Mouse (Mus musculus): ENCODE data around the gene Eif3k.

Eif3k gene

DNA sequence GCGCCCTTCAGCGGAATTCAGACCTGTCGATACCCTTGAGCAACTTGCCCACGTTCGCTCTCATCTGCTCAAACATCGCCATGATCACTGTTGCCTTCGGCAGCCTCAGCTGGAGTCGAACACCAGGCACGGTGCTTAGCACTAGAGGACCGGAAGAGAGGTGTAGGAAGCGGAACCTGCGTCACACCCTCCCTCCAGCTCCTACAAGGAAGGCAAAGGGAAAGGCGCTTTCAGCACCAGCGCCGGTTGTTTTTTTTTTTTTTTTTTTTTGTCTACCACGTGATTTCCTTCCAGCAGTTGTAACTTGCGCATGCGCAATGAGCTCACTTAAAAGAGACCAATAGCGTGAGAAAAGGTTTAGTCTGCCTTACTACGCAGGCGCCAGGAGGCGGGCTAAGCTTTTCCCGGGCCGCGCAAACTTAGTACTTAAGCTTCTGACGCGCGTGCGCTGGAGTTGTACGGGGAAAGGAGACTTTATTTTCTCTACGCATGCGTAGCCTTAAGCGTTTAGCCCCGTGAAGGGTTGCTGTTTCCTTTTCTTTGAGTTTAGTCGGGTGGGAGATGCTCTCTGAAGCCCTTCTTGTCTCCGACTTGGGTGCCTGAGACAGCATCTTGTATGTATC is at the start of gene Eif3k, which contains the start of gene Map4k1:
TSS of gene Eif3k (minus strand) at position 214 of the 623 bp plus-strand sequence.
TSS of gene Map4k1 (plus strand) at position 400 of the 623 bp plus-strand sequence.
- peak; percentile 93 to 97 for DNase-seq

DNA sequence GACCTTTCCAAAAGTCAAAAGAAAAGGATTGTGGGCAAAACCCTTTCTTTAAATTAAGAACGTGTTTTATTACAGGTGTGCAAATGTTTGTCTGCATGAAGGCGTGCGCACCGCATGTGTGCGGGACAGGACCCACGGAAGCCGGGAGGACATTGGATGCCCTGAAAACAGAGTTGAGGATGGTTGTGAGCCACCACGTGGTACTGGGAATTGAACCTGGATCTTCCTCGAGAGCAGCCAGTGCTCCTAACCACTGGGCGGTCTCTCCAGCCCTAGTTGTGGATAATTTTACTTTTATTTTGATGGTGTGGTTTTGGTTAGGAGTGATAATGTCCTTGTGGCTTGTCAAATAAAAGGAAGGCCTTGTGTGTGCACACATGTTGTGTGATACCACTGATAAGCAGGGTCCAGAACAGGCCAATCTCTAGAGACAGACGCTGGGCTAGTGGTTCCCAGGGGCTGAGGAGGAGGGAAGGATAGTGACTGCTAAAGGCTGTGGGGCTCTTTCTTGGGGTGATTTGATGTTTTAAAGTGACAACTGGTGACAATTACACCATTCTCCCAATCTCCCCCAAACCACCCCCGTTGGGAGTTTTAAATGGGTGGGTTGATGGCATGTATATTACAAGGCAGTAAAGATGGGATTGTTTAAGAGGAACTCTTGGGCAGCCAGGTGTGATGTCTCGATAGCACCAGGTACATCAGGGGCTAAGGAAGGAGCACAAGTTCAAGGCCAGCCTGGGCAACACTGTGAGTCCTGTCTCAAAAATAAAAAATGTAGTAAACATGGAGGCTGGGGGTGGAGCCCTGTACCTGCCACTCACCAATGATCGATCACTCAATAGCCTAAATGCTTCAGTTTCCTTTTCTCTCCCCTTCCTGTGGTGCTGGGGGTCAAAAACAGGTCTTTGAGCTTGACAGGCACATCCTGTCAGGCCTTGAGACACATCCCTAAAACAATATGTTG is 48.3 kb upstream of the Eif3k start:
- DNase-seq: no peak

DNA sequence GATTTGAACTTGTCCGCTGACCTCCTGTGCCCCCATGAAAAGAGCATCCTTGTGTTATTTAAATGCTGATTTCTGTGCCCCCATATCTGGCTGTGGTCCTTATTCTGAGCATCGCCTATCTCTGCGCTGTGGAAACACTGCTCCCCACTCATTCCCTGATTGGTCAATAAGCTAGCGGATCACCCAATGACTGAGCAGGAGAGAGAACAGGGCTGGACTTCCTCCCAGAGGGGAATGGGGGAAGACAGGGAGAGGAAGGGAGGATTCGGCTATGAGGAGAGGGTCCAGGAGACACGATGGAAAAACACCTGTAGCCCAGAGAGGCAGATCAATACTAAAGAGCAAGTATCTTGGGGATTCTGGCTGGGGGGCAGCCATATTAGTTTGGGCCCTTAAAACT is 47.1 kb upstream of the Eif3k start:
- no peak for DNase-seq

DNA sequence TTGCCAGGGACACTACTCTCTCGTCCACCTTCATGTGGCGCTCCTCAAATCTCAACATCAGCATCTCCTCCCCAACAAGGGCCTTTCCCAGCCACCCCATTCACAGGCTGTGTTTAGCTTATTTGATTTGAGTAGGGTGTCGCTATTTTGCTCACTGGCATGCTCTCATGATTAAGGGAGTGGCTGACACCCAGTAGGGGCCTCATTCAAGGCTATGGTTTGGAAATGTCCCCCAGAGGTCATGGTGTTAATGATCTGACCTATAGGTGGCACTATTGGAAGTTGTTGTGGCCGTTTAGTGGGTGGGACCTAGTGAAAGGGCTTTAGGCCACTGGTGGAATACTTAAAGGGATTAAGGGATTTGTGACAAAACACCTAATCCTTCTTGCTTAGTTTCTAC is 45.1 kb upstream of the Eif3k start:
- no peak for DNase-seq

DNA sequence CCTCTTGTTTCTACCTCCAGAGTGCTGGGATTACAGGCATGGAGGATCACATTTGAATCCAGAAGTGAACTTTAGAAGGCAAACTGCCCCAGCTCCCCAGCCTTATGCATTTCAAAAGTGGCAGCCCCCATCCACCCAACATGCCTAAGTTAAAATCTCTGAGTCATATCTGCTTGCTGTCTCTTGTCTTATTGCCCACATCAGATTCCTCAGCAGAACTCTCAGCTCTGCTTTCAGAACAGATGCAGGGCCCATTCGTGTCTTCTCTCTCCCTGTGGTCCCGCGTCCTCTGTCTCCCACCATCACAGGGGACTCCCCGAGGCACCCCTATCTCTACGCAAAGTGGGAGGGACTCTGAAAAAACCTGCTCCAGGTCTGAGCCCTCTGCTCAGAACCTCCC is 44.5 kb upstream of the Eif3k start:
- DNase-seq: no peak

DNA sequence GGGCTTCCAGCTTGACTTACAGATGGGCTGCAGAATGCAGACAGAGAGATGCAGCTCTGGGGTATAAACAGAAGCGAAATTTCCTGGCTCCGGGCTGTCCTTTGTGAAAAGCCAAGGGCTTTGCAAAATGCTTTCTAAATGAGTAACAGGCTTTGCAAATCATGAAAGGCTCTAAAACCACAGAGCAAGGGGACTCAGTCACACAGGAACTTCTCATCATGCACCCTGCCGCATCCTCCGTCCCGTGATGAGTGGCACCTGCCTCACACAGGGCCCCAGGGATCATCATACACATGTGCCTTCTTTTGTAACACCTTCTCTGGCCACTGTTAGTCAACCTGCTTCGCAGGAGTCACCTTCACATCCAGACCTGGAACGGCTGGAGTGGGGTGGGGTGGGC is 43.9 kb upstream of the Eif3k start:
- DNase-seq: peak; percentile 30 to 43

DNA sequence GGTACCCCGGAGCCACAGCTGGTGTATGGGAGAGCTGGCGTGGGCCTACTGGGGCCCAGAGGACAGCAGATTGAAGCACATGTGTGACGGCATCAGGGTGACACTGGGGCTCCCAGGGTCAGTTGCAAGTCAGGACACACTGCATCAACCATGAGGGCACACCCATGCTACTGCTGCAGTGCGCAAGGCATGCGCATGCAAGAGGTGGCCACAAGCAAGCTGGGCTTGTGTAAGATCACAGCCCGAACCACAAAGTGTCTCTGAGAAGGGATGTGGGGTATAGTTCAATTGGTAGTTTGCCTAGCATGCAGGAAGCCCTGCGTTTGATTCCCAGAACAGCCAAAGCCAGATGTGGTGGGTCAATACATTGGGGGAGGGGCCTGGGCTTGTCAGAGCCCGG is 41.9 kb upstream of the Eif3k start:
- no peak for DNase-seq

DNA sequence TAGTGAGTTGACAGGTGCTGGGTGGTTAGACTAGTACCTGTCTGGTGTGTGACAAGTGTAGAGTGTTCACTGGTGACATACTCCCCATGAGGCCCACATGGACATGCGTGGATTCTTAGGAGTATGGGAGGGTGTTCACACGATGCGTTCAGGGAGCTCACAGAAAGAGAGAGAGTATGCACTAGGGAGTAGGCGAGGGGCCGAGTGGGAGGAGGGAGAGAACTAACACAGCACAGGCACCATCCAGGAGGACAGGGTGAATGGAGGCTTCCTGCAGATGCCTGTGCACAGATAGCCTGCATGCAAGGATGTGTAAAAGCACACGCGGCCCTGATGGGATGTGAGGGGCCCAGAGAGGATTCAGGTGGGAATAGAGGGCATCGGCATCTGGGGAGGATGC is 40.8 kb upstream of the Eif3k start:
- DNase-seq: no peak

DNA sequence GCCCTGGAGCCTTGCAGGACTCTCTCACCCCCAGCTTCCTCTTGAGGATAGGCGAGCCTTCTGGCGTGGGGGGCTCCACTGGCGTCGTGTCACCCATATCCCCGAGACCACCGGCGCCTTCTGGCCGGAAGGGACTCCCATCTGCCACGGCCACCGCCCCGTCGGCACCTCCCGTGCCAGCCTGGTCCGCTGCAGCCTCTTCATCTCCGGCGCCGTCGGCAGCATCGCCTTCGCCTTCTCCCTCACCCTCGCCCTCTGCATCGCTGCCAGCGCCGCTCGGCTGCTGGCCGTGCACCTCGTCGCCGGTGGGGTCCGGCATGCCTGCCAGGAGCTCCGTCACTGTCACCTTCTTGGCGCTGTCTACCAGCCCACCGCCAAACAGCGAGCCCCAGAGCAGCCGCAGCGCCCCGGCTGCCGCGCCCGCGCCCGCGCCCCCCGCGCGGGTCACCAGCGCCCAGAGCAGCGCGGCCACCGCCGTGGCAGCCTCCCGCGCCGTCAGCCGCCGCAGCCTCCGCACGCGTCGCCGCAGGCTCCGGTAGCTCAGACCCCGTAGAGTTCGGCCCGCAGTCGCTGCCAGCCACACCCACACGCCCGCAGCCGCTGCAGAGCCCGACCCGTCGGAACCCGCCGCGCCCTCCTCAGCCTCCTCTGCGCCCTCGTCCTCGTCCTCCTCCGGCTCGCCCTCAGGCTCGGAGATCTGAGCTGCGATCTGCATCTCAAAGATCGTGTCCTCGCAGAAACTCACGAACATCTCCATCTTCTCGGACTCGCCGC is 38.0 kb upstream of the Eif3k start:
- no peak for DNase-seq

DNA sequence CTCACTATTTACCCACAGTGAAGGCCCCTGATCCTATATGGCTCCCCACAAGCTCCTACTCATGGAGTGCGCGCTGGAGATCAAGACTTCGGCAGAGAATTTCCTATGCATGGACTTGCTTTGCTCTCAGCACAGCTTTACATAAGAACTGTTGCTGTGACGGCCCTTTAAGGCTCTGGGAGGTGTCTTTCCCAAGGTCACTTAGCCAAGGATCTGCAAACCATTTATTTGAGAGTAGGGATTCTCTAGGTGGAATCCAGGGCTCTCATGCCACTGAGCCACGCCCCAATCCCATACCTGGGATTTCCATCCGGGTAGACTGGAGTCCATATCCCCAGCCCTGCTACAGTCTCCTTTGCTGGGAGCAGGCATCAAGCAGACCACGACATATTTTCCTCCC is 35.6 kb upstream of the Eif3k start:
- no peak for DNase-seq

DNA sequence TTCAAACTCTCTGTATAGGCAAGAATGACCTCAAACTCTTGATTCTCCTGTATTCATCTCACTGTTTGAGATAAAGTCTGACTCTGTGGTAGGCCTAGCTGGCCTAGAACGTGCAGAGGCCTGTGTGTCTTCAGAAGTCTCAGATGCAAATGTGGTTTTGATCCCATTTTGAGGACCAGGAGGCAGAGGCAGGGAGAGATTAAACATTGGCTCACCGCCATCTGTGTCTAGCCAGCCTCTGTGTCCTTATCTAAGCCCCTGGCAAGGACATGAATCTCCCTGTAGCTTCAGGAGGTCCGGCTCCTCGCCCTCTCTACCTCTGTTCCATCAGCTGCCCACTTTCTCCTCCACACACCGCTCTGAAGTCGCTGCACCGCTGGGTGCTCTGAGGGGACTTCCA is 34.8 kb upstream of the Eif3k start:
- DNase-seq: no peak

DNA sequence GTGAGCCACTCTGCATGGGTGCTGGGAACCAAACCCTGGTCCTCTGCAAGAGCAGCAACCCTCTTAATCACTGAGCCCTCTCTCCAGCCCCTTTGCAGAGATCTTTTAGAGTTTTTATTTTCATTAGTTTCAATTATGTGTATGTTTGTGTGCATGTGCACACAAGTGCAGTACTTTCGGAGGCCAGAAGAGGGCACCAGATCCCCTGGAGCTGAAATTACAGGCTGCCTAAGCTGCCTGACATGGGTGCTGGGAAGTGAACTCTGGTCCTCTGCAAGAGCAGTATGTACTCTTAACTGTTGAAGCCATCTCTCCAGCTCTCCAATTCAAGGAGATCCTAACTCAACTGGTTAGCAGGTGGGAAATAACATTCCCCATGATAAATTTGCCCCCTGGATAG is 33.3 kb upstream of the Eif3k start:
- no peak for DNase-seq

DNA sequence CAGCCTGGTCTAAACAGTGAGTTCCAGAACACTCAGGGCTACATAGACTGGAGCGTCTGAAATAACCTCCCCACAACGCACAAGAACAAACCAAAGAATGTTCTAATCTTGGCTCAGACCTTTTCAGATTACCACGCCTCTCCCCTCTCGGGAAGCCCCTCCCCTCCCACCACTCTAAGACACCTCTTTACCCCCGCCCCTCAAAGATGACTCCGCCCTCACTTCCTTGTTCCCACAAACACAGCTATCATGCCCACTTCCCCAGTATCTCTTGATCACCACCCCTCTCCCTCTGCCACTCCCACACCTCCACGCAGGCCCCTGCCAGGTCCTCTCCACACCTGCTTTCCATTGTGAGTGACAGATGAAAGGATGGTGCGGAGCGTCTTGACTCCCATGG is 27.1 kb upstream of the Eif3k start:
- peak; percentile 34 to 63 for DNase-seq

DNA sequence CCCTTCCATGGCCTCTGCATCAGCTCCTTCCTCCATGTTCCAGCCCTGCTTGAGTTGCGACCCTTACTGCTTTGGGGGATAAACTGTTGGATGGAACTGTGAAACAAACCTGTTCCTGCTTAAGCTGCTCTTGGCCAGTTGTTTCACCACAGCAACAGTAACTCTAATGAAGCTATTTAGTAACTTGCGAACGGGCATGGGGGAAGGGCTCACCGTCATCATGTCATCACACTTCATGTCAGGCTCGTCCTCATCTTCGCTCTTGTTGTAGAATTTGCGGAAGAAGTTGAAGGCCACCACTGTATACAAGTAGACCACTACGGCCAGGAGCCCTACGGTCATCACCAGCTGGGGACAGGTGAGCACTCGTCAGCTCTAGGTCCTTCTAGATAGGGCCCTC is 26.5 kb upstream of the Eif3k start:
- no peak for DNase-seq

DNA sequence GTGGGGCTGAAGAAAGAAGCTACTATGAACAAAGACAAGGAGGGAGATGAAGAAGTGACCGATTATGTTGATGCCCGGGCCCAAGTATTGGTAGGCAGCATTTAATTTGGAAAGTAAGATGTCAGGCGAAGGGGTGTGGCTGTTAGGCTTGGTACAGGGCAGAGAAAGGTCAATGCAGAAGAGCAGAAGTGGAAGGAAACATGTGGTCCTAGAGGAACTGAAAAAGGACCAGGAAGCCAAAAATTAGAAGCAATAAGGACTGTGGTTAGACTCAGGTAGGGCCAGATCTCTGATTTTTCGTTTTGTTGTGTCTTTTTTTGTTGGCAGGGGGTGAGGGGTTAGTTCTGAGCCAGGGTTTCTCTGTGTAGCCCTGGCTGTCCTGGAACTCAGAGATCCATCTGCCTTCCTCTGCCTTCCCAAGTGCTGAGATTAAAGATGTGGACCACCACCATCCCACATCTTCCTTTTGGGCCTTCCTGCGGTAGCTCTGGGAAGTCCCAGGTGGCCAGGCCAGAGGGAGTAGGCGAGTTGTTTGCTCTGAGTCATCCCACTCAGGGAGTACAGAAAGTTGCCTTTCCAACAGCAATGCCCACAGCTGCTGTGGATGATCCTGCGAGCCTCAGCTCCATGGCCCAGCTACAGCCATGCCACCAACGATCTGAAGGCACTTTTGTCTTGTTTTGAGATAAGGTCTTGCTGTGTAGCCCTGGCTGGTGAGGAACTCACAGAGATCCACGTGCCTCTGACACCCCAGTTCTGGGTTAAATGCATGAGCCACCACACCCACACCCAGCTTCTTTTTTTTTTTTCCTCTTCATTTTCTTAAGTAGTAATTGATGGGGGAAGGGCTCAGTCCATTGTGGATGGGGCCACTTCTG is 25.8 kb upstream of the Eif3k start:
- DNase-seq: no peak

DNA sequence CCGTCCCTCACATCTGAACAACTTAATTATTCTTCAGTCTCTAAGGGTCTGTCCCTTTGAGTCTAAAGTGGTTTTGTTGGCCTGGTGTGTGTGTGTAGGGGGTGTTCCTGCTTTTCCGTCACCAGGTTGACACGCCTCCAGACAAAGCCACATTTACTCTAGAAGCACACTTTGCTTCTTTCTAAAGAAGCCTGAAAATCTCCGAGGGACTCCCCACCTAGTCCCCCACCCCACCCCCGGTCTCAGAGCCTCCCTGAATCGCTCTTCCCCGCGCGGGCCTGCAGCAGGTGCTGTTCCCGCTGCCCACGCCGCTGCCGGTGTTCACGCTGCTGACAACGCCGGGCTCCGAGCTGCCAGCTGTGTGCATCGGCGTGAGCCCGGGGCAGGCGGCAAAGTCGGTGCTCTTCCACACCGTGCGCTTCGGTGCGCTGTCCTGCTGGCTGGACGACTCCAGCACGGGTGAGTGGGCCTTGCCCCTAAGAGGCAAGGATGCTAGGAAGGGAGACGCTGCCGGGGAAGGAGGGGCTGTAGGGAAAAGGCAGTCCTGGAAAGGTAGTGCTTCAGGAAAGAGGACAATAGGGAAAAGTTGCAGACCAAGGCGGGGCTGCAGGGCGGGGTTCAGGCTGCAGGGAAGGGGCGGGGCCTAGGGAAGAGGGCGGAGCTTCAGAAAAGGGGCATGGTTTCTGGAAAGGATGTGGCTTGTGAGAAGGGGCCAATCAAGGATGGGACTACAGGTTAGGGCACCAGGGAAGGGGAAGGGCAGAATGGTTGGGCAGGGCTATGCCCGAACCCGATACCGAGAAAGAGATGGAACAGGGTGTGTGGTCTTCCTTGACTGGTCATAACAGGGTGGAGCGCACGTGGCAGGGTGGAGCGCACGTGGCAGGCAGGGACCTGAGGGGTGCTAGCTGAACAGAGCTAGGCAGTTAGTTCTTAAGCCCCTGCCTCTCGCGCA is 19.3 kb upstream of the Eif3k start:
- peak; percentile 87 to 88 for DNase-seq

DNA sequence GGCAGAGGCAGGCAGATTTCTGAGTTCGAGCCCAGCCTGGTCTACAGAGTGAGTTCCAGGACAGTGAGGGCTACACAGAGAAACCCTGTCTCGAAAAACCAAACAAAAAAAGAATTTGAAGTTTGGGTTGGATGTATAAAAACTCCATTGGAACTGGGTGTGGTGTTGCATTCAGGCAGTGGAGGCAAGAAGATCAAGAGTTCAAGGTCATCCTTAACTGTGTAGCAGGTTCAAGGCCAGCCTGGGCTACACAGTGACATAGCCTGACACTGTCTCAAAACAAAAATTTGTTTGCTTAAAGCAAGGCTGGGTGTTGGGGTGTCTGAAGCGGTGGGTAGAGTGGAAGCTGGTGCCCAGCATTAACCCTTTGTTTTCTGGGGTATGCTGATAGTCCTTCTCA is 11.7 kb upstream of the Eif3k start:
- DNase-seq: no peak

DNA sequence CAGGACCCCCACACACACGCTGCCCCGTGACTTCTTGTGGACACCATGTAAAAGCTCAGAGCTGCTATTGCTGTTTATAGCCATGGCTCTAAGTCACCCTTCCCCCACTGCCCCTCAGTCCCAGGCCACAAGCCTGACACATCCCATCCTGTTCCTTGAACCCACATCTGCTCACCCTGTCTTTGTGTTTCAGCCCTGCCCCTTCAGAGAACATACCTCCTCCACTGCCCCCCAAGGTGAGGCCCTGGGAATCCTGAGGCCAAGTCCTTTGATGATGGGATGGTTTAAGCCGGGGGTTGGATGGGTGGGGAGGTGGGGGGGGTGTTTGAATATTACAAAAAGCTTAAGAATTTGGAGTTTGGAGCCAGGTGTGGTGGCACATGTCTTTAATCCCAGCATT is 11.3 kb upstream of the Eif3k start:
- no peak for DNase-seq

DNA sequence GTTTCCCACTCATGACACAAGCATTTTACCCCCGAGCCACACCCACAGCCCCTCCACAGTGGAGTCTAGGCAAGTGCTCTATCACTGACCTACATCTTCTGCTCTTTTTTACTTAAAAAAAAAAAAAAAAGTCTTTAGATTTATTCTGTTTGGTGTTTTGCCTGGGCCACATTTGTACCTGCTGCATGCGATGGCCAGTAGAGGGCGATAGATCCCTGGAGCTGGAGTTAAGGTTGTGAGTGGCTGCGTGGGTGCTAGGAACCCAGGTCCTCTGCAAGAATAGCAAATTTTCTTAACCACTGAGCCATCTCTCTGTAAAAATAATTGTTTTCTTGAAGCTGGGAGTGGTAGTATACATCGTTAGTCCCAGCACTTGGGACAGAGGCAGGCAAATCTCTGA is 10.0 kb upstream of the Eif3k start:
- no peak for DNase-seq

DNA sequence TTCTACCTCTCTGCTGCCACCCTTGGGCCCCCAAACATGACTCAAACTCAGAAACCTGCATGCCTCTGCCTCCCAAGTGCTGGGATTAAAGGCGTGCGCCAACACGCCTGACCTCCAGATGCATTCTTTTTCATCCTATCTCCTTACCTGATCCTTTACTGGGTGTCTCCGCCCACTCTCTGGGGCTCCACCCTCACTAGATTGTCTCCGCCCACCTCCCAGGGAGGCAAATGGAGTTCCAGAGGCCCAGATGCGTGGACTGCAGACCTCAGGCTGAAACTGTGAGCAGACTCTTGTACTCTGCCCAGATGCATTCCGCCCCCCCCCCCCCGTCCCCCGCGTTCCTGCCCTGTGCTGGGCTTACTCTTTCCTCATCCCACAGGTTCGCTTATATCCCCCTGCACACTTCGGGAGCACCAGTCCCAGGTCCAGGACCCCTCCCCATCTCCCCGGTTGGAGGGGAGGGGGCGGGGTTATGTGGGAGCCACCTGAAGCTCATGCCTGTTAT is 9.2 kb upstream of the Eif3k start:
- no peak for DNase-seq

DNA sequence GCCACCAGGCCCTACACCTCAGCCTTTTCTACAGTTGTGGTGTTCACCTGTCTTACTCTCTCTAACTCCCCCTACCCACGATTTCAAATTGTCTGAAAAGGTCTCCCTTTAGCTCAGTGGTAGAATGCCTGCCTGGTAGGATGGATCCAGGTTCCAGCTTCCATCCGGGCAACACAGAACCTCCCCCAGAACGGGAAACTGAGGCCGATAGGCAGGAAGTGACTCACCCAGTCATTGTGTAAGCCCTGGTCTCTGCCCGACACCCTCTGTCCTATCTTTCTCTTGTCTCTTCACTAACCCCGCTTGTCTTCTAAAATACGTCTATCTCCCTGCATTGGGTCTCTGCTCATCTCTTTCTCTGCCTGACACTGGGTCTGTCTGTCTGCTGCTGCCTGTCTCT is 3.5 kb upstream of the Eif3k start:
- no peak for DNase-seq

Measured in thymus, postnatal 36 days (tissue).